Mouse (Mus musculus) embryonic facial prominence, embryonic 10.5 days (tissue): ENCODE data around the gene Flnb. TPM values are rescaled to one million over a fixed set of nuclear protein-coding genes. Genes with fewer than 3 reads are reported as not detected.

ENCODE experiments used
- DNase-seq: peaks from one replicate; pipeline ENCODE4 v3.0.0-alpha.2; 2017; ENCODE audit warnings: low spot score
- H3K27ac ChIP-seq: fragments of 300-500 bp; sonication (generic); replicated peaks from 2 replicates; pipeline ENCODE4 v1.5.1; 2016; ENCODE audit warnings: mild to moderate bottlenecking
- H3K27me3 ChIP-seq: fragments of 300-500 bp; sonication (generic); replicated peaks from 2 replicates; pipeline ENCODE4 v1.6.1; 2016; ENCODE audit warnings: low read depth, mild to moderate bottlenecking; ENCODE audit not compliant: poor library complexity, severe bottlenecking
- H3K36me3 ChIP-seq: fragments of 300-500 bp; sonication (generic); replicated peaks from 2 replicates; pipeline ENCODE4 v1.6.1; 2016; ENCODE audit warnings: mild to moderate bottlenecking, moderate library complexity
- H3K4me1 ChIP-seq: fragments of 300-500 bp; sonication (generic); 2 replicates; pipeline ENCODE4 v1.6.1; 2016
- H3K4me3 ChIP-seq: fragments of 300-500 bp; sonication (generic); 2 replicates; pipeline ENCODE4 v1.5.1; 2016; ENCODE audit warnings: mild to moderate bottlenecking, moderate library complexity
- H3K9me3 ChIP-seq: fragments of 300-500 bp; sonication (generic); 2 replicates; pipeline ENCODE4 v1.6.1; 2016; ENCODE audit warnings: mild to moderate bottlenecking
- WGBS: fragments of 180-500 bp; shearing (Covaris S2); methylation state at CpG from one replicate; pipeline ENCODE4 v1.1.7; 2016; 5-methylcytosine and 5-hydroxymethylcytosine counted together
- polyA plus RNA-seq: library from polyadenylated mRNA; unstranded; fragments of >200 nt; fragmentation: Nextera tagmentation; extraction: Ambion mirVana; gene quantifications from 2 replicates; pipeline ENCODE4 v1.2.1, GENCODE M21; 2016

Flnb gene
- 20.4 and 22.5 TPM in 2 replicates for polyA plus RNA-seq

DNA sequence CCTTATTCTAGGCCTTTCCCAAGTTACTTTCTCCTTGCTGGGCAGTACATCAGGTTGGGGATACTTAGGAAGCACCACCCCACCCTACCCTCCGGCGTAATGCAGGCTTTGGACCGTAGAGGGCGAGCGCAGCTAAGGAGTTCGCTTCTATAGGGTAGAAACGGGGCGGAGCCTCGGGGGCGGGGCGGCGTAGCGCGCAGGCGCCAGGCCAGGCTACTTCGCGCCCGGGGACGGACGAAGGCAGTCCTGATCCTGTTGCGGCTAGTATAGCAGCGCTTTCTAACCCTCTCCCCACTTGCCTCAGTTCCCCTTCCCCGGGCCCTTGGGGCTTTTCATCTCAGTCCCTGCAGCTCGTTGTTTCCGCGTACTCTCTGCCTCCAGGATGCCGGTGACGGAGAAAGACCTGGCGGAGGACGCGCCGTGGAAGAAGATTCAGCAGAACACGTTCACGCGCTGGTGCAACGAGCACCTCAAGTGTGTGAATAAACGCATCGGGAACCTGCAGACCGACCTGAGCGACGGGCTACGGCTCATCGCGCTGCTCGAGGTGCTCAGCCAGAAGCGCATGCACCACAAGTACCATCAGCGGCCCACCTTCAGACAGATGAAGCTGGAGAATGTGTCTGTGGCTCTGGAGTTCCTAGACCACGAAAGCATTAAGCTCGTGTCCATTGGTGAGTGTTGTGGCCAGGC, at the start of gene Flnb:
Gene Flnb (plus strand): TSS at position 188 of the 693 bp plus-strand sequence.
- Histone ChIP-seq H3K4me3 (peak within 1 kb of the TSS; percentile 82), H3K36me3 (no peaks in the 10 kb centered on the region; the same call in 1 of the 2 replicates), H3K4me1 (peaks cover 48% of the 10 kb centered on the region), H3K27ac (peak within 1 kb of the TSS; percentile 89), H3K27me3 (0 out of 2 replicates have a peak, but pooled peaks cover 4% of the 10 kb centered on the region), H3K9me3 (no peaks in the 10 kb centered on the region)
- under 1% methylated on average over 49 of the region's 49 CpGs for whole genome bisulfite sequencing
- peak; percentile 97 for DNase-seq

DNA sequence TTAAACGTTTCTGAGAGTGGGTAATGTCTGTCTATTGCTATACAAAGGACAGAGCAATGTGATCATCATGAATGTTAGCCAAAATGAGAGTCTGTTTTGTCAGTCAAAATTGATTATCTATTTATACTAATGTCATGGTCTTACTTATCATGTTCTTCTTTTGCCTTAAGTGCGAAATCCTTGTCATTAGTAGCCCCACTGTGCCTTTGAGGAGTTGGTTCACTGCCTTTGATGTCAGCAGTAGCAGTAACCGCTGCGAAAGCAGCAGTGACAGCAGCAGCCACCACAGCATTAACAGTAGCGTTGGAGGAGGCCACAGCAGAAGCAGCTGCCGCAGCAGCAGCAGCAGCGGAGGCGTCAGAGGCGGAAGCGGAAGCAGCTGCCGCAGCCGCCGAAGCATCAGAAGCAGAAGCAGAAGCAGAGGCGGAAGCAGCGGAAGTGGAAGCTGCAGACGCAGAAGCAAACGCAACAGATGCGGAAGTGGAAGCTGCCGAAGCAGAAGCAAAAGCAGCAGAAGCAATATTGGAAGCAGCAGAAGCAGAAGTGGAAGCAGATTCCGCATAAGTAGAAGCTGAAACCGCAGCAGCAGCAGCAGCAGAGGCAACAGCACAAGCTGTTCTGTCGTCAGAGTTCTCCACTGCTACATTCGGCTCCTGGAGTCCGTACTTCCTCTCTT, 43.9 kb upstream of the Flnb start:
- Histone ChIP-seq H3K4me3 (peak overlapping the region; percentile 56), H3K36me3 (no peaks in the 10 kb centered on the region), H3K4me1 (peaks cover 3% of the 10 kb centered on the region; the same call in 1 of the 2 replicates), H3K27me3 (no peaks in the 10 kb centered on the region; the same call in 1 of the 2 replicates), H3K9me3 (0 out of 2 replicates have a peak, but pooled peaks cover 2% of the 10 kb centered on the region), H3K27ac (peak overlapping the region; percentile 62)
- WGBS: 38% methylated on average over 24 of the region's 24 CpGs
- peak; percentile 71 for DNase-seq

DNA sequence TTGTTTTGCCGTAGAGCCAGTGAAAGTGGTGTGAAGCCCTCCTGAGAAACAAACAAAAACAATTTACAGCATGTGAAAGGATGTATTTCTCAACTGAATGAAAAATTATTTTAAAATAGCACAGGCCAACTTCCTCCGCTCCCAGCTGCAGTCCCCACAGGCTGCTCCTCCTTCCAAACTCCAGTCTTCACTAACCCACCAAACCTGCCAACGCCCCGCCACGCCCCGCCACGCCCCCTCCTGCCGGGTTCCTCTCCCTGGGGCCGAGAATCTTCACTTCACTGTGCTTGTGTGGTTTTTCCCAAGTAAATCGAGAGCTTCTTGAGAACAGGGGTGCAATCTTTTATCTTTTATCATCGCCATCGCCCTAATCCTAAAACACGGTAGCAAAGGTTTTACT, 31.7 kb upstream of the Flnb start:
- DNase-seq: no peak
- H3K9me3 ChIP-seq: no peaks in the 10 kb centered on the region
- H3K4me3 ChIP-seq: no peak overlapping the region
- peaks cover 2% of the 10 kb centered on the region for H3K4me1 ChIP-seq
- peaks cover 2% of the 10 kb centered on the region; the same call in 1 of the 2 replicates for H3K27me3 ChIP-seq
- 47% methylated on average over 13 of the region's 13 CpGs for WGBS
- H3K27ac ChIP-seq: no peak overlapping the region
- H3K36me3 ChIP-seq: no peaks in the 10 kb centered on the region

DNA sequence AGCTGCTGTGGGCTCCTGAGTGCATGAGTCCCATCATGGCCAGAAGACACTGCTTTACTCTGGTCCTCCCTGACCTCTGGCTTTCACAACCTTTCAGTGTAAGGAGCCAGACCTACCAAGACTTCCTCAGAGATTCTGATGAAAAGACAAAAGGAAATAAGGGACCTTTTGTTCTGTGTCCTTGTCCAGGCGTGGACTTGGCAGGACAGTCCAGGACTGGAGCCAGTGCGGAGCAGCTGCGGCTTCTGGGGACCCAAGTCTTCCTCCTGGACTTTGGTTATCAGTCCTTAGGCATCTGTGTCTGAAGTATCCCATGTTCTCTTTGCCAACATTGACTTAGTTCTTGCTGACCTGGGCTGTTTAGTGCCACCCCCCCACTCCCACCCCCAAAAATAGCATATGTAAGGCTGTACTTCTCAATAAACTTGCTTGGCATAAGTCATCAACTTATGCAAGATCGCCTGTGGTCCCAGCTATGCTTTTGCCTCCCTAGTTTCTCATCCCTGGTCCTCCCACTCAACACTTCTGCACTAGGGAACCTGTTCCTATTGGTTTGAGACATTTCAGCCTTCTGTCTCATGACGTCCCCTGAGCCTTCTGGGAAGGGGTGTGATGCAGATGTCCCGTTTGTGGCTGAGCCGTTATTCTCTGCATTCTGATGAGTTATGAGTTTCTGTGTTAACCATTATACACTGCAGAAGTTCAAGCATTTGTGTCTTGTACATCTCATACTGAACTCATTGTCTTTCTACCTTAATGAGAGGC, 28.3 kb upstream of the Flnb start:
- Histone ChIP-seq H3K27me3 (peaks cover 27% of the 10 kb centered on the region), H3K4me3 (no peak overlapping the region), H3K4me1 (peaks cover 12% of the 10 kb centered on the region), H3K36me3 (no peaks in the 10 kb centered on the region), H3K27ac (no peak overlapping the region), H3K9me3 (no peaks in the 10 kb centered on the region)
- 81% methylated on average over 7 of the region's 7 CpGs for WGBS
- DNase-seq: no peak

DNA sequence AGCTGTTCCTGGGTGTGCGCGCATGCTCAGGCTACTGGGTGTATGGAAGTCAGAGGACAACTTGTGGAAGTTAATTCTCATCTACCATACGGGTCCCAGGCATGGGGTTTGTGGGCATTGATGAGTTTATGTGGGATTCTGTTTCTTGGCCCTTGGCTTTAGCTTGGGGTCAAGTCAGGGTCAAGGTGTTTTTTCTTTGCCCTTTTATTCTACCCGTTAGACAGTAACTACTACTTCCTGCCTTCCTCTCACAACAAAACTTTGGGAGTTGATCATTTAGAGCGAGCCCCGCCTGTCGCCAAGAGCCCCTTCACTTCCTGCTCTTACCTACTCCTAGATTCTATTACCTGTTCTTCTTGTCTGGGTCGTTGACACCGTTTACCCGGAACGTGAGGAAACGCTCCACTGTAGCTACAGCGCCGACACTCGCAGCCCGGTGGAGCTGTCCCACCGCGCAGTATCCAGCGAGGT, 26.7 kb upstream of the Flnb start:
- Histone ChIP-seq H3K9me3 (no peaks in the 10 kb centered on the region), H3K4me1 (peaks cover 12% of the 10 kb centered on the region), H3K27me3 (peaks cover 27% of the 10 kb centered on the region), H3K36me3 (no peaks in the 10 kb centered on the region), H3K27ac (no peak overlapping the region), H3K4me3 (peak overlapping the region; percentile 55)
- no peak for DNase-seq
- 14% methylated on average over 19 of the region's 19 CpGs for WGBS

DNA sequence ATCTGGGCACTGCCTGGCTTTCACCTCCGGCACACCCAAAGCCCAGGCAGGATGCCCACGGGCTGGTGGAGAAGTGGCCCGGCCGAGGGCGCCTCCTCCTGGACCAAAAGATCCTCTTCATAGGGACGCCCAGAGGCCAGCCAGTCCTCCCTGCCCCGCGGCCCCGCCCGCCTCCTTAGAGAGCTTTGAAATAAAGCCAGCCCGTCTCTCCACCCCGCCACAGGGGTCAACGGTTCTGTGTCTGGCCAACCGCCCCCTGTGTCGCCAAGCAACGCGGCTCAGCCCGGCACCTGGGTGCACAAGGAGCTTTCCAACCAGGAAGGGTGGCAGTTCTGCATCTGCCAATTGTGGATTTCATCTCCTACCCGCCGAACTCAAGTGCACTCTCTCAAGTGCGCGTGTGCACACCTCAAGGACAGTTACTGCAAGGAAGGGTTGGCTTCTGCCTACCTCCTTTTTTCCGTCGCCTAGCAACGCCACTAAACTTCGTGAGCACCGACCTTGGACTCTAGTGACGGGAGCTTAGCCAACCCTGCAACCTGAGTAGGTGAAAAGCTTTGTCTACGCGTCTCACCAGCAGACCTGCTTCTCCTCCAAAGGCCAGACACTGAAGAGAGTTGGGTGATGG, 26.1 kb upstream of the Flnb start, which contains the start of gene Gm26661:
Gene Gm26661 (plus strand): TSS at position 56 of the 628 bp plus-strand sequence.
- no peaks in the 10 kb centered on the region for H3K9me3 ChIP-seq
- H3K4me1 ChIP-seq: peaks cover 12% of the 10 kb centered on the region
- H3K27me3 ChIP-seq: peaks cover 27% of the 10 kb centered on the region
- DNase-seq: peak; percentile 80
- no peaks in the 10 kb centered on the region for H3K36me3 ChIP-seq
- no peak within 1 kb of the TSS for H3K27ac ChIP-seq
- WGBS: 2% methylated on average over 30 of the region's 30 CpGs
- H3K4me3 ChIP-seq: peak within 1 kb of the TSS; percentile 55

DNA sequence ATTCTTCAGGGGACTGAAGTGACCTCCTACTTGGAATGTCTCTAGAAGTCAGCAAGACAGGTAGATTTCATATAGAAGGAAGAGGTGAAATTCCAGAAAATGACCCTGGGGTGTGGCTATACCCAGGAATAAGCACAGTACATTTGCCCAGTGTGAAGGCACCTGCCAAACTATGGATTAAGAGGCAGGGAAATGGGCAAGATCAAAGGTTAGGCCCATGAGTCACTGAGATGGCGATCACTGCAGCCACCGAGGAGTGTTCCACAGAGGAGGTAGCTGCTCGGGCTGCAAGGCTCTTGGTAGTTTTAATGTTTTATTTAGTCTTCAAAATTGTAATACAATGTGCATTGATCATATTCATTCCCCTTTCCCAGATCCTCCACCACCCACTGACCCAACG, 21.8 kb upstream of the Flnb start:
- Histone ChIP-seq H3K4me3 (no peak overlapping the region), H3K27ac (no peak overlapping the region), H3K27me3 (peaks cover 26% of the 10 kb centered on the region), H3K36me3 (no peaks in the 10 kb centered on the region), H3K4me1 (peaks cover 12% of the 10 kb centered on the region), H3K9me3 (peaks cover 4% of the 10 kb centered on the region; the same call in 1 of the 2 replicates)
- DNase-seq: no peak
- whole genome bisulfite sequencing: 89% methylated on average over 4 of the region's 4 CpGs

DNA sequence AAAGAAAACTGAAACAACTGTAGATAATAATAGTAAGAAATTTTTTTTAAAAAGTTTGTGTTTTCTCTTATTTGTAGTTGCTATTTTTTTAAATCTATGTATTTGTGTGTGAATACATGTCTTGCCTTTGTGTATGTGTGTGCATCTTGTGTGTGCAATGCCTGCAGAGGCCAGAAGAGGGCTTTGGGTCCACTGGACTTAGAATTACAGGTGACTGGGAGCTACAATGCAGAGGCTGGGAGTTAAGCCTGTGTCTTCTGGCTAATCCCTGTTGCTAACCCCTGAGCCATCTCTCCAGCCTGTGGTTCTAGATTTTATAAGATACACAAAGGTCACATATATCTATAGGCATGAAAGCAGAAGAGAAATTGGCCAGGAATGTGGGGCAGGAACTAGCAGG, 17.1 kb upstream of the Flnb start:
- H3K36me3 ChIP-seq: no peaks in the 10 kb centered on the region
- no peak for DNase-seq
- peaks cover 7% of the 10 kb centered on the region; the same call in 1 of the 2 replicates for H3K9me3 ChIP-seq
- no peak overlapping the region for H3K27ac ChIP-seq
- no peaks in the 10 kb centered on the region for H3K27me3 ChIP-seq
- no peaks in the 10 kb centered on the region for H3K4me1 ChIP-seq
- no peak overlapping the region for H3K4me3 ChIP-seq

GRCm38 (mm10) chr14:7801831-7802230, 15.9 kb upstream of the Flnb start:
- WGBS: 16% methylated on average over 4 of the region's 4 CpGs
- H3K9me3 ChIP-seq: peaks cover 7% of the 10 kb centered on the region; the same call in 1 of the 2 replicates
- H3K27me3 ChIP-seq: no peaks in the 10 kb centered on the region
- H3K27ac ChIP-seq: no peak overlapping the region
- DNase-seq: peak; percentile 53
- no peak overlapping the region for H3K4me3 ChIP-seq
- H3K36me3 ChIP-seq: no peaks in the 10 kb centered on the region
- no peaks in the 10 kb centered on the region for H3K4me1 ChIP-seq

DNA sequence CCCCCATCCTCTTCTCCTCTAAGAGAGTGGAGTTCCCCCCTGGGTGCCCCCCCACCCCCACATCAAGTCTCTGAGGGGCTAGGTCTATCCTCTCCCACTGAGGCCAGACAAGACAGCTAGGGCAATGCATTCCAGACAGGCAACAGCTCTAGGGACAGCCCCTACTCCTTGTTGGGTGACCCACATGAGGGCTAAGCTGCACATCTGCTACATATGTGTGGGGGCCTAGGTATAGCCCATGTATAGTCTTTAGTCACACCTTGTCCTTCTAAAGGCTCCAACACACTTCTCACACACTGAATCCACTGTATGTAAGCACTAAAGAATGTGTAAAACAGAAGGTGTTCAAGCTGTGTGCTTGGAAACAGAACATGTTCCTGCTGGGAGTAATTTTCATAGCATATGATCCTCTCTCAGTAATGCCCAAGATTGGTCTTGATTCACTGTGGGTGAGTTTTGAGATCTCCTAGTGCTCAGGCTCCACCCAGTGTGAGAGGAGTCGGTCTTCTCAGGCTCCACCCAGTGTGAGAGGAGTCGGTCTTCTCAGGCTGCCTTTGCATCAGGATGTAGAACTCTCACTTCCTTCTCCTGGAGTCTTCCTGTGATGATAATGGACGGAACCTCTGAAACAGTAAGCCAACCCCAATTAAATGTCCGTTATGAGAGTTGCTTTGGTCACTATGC, 13.7 kb upstream of the Flnb start:
- Histone ChIP-seq H3K27ac (no peak overlapping the region), H3K36me3 (no peaks in the 10 kb centered on the region), H3K27me3 (no peaks in the 10 kb centered on the region), H3K9me3 (peaks cover 7% of the 10 kb centered on the region; the same call in 1 of the 2 replicates), H3K4me1 (peaks cover 6% of the 10 kb centered on the region), H3K4me3 (no peak overlapping the region)
- 63% methylated on average over 4 of the region's 4 CpGs for WGBS
- no peak for DNase-seq

GRCm38 (mm10) chr14:7804558-7804905, 13.2 kb upstream of the Flnb start:
- Histone ChIP-seq H3K4me1 (peaks cover 6% of the 10 kb centered on the region), H3K27ac (no peak overlapping the region), H3K4me3 (no peak overlapping the region), H3K36me3 (no peaks in the 10 kb centered on the region), H3K9me3 (peaks cover 7% of the 10 kb centered on the region; the same call in 1 of the 2 replicates), H3K27me3 (no peaks in the 10 kb centered on the region)
- 90% methylated on average over 2 of the region's 2 CpGs for WGBS
- no peak for DNase-seq
